Mouse (Mus musculus): ENCODE measurements at regions not wholly inside any gene's neighbourhood (a gene's known extent, or its start where the extent isn't known, plus 50 kb on each side); places are given as distances from the start of the nearest gene placed in this dataset.
"Not testable (repeated sequence)": the region's sequence is repeated elsewhere in the genome, so short reads cannot be mapped to it uniquely, and the experiment has no call there.

DNA sequence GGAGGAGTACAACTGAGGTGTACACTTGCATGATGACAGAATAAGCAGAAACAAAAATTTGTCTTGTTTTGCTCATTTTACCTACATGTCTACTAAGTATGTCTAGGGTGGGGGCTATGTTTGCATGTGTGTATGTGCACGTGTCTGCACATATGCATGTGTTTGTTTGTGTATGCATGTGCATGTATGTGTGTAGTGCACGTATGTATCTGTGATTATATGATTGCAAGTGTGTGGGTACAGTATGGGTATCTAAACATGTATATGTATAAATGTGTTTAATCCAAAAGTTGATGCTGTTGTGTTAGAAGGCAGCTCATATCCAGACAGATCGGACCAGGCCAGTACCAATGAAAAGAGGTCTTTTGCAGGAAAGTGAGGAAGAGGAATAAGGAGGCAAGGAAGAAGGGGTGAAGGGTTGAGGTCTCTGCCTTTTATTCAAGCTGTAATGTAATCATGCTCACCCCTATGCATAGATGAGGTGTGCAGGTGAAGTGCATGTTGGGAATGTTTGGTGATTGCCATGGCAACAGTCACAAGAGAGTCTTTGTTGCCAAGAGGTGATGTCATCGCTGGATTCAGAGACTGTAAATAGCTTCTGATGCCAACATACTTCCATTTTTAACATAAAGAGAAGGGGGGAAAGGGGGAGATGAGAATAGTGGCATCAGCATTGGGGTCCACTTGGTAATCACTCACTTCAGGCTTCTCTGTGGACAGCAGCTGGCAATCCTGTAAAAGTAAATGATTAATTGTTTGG, 1447.7 kb downstream of the Zfp704 start:
- peak in 1 of 2 experiments; percentile 7 for DNase-seq

- DNase-seq = no peak
Observed at GRCm38 (mm10) chr3:8143016-8143415, 1466.9 kb downstream of the Zfp704 start.

DNA sequence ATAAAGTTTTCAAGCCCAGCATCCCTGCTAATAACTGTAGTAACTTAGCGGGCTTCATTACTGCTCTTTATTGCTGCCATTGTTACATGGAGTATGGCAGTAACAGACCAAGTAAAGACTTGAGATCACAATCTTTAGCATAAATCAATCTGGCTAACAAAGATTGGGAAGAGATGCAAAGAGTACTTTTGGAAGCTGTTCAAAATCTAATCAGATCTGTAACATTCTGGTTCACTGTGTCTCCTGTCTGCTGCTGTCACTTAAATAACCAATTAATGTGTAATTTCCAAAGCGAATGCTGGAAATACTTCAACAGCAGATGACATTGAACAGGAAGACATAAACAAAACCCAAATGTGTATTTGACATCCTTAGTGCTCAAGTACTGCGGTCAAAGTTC, 1467.7 kb downstream of the Zfp704 start:
- DNase-seq = no peak

DNA sequence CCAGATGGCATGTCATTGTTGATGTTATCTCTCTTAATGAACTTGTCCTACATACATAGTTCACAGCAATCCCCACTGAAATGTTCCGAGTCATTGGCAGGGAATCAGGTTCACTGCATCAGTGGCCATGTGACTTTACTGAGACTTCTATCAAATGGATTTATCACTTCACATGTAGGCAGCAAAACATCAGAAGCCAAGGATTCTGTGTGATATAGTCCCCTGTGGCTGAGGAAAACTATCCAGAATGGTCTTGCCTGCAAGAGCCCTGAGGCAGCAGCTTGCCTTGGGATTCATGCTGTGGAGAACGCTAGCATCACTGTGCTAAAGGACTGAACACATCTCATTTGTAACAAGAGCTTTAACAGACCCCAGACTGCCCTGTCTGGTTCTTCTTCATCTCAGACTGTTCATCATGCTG, 1468.2 kb downstream of the Zfp704 start:
- DNase-seq = no peak

DNA sequence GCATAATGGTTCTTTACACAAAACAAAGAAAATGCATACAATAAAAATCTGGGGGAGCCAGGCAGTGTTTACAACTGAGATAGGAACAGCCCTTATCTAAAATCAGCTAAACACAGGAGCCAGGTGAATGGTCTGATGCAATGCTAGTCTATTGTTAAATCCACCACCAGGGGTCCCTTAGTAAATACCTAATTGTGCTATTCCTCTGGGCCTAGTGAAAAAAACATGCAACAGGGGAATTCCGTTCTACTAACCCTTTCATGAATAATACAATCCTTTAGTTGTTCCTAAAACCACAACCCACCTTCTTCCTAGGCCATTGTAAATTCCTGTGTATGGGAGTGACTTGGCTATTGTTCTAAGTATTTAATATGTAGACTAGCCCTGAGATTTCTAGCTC, 1486.2 kb downstream of the Zfp704 start:
- not testable (repeated sequence) for DNase-seq

- no peak for DNase-seq
Observed at GRCm38 (mm10) chr3:8123141-8123540, 1486.7 kb downstream of the Zfp704 start.

- DNase-seq = no peak
Observed at GRCm38 (mm10) chr3:8098291-8098690, 1478.0 kb upstream of the 1700008P02Rik start.

GRCm38 (mm10) chr3:8084749-8085148, 1464.5 kb upstream of the 1700008P02Rik start:
- no peak for DNase-seq

DNA sequence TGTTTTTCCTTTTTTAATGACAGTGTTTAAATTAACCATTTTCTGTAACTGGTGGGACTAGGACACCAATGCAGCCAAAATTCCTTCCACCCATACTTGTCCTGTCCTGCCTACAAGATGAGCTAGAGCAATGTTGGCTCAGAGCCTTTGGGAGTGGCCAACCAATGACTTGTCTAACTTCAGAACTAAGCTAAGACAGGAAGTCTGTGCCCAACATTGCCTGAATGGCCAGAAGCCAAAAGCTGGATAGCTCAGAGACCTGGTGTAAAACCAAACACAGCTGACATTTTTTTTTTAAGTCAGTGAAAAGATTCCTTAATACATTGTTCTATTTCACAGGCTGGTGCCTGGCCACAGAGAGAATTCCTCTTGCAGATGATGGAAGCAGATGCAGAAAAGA, 1433.5 kb upstream of the 1700008P02Rik start:
- DNase-seq = no peak

GRCm38 (mm10) chr3:8051167-8051566, 1430.9 kb upstream of the 1700008P02Rik start:
- no peak for DNase-seq

DNA sequence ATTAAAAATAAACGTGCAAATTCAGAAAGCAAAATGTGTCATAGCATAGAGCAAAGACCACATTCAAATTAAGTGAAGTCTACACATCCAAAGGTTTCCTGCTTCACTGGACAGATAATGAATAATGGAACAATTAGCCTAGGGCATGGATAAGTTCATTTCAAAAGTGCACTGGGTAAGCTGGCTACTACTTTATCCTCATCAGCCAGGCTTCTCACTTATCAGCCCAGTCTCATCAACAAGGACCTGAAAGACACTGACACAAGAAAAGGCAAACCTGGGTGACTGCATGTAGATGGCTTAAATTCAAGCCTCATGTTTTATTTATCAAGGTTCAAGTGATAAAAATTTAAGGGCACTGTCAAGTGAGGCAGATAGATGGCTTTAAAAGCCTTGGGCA, 1429.5 kb upstream of the 1700008P02Rik start:
- DNase-seq = no peak

DNA sequence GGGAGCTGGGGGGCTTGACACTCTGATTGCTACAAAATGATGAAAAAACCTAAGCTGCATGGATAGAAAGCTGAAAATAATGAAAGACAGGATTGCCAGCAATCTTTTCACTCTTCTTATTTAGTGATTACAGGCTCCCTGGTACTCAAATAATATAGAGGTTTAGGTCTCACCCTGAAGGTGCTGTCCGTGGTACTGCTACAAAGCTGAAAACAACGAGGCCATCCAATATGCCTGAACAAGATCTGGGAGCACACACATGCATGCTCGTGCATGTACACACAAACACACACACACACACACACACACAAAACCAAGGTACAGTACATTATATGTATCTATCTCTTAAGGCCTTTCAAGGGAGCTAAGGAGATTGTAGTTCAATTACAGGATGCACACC, 1426.1 kb upstream of the 1700008P02Rik start:
- no peak for DNase-seq

DNA sequence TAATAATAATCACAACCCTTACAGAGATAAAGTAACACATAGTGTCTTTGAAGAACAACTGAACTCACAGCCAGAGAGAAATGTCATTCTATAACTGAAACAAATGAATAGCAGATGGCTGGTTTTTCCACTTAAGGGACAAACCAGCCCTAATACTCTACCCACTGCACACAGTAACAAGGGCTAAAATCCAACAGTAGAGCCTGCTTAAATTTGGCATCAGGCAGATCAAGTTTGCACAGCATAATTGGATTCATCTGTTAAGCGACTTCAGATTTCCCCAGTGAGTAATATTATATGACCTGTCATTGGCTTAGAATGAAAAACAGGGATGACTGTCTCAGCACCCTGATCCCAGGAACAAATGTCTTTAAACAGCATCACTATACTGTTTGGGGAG, 1416.5 kb upstream of the 1700008P02Rik start:
- no peak for DNase-seq

DNA sequence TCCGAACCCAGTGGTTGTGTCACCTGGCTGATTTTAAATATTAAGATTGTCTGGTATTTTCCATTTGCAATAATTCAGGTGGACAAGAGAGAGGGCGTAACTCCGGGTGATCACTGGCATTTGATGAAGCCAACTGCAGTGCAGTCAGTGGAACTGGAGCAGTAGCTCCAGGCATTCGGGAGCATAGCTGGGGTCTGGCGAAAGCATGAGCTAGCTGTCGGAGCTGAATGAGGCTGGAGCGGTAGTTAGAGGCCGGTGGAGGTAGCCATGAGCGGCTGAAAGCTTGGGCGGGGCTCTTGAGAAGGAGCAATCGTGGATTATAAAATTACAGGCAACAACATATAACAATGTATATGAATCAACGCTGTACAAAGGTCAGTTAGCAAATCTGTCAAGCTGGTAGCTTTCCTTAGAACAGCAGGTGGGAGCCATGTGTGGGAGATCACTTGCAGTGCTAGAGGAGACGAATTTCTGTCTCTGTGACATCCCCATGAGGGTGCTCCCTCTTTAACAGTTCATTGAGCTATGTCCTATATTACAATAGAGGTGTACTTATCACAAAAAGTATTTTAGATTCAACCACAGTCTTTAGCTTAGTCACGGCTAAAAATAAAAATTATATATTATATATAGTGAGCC, 1415.0 kb upstream of the 1700008P02Rik start:
- DNase-seq = no peak

GRCm38 (mm10) chr3:8026325-8027017, 1406.2 kb upstream of the 1700008P02Rik start:
- no peak for DNase-seq

DNA sequence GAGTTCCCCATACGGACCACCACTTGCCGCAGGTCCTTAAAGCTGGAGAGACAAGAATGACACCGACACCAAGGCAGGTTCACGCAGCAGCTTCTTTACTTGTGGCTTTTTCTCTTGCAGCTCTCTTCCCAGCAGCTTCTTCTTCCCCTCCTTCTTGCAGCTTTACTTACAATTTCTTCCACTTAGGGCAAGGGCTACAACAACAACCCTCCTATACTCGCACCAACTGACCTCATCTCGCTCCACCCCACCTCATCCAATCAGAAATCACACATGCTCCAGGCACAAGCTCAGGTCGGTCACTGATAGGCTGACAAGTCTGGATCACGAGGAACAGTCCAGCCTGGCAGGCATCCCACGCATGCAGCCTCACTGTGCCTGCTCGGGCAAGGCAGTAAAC, 1402.4 kb upstream of the 1700008P02Rik start:
- no peak for DNase-seq

DNA sequence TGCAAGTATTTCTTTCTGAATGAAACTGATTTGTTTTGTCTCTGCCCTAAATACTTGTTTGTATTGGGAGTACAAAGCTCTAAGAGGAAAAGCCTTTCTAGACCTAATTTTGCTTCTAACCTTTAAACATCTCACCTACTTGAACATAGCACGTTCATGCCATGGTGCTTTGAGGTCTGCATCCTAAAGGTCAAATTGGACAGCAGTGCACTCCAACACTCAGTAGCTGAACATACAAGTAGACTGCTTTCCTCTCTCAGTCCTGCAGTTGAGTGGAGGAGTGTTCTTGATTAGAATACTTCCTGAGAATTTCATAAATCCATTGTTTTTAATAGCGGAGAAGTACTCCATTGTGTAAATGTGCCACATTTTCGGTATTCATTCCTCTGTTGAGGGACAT, 1397.2 kb upstream of the 1700008P02Rik start:
- no peak for DNase-seq

- DNase-seq = no peak
Observed at GRCm38 (mm10) chr3:8016945-8017344, 1396.7 kb upstream of the 1700008P02Rik start.

DNA sequence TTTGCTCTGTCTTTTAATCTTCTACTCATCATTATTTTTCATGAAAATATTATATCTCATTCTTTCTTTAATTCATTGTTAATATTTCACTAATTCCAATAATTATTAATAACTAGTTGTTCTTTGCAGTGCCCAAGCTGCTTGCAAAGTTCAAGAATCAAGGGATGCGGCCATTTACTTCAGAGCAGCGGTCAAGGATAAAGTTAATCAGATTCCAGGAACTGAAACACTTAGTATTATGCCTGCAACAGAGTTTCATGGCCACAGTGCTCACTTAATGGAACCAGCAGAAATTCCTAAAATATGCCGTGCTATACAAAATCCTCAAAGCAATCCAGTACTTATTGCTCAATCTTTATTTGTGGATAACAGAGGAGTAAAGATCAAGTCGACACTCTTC, 1389.7 kb upstream of the 1700008P02Rik start:
- DNase-seq = peak; percentile 7 to 21

- peak; percentile 74 to 78 for DNase-seq
Observed at GRCm38 (mm10) chr3:8006708-8007395, 1386.6 kb upstream of the 1700008P02Rik start.

- DNase-seq = peak; percentile 12 to 64
Observed at GRCm38 (mm10) chr3:8006273-8006672, 1386.0 kb upstream of the 1700008P02Rik start.

DNA sequence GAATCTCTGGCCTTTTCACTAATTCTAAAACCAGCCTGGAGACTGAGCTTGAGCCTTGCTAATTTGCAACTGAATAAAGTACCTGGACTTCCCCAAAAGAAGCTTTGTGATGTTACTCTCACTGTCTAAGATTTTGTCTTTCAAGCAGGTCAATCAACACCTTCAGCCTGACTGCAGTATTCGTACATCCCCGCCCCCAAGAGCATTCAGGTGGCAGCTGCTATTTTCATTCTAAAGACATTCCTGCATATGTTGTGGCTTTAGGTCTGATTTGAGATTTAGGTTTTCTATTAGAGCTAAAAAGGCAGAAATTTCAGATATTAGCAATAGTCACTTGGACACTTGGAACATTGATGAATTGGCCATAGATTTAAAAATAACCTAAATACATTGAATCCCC, 1385.4 kb upstream of the 1700008P02Rik start:
- not testable (repeated sequence) for DNase-seq

DNA sequence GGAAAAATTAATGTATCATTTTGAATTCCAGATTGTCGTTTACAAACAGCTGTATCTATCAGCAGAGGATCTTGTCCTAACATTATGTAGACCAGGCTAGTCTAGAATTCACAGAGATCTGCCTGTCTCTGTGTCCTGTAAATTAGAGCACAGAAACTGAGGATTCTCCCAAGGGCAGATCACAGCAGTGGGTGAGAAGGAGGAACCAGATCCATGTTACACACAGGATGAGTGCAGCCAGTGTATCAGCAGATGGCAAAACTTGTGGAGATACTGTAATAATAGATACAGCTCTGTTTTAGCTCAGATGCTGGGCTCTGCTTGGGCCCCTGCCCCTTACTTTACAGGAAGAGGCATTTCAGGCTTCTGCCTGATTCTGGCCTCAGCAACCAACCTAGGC, 1384.0 kb upstream of the 1700008P02Rik start:
- no peak for DNase-seq

All from kidney, adult 8-10 months (tissue).